Comparison of ENCODE assay signal across 35 mouse cellular contexts in genomic region chr8:85531471-85531870, GRCm38 (mm10). TPM values are rescaled to one million over a fixed set of nuclear protein-coding genes. Genes with fewer than 3 reads are reported as not detected.
DNase-seq lines count a peak whose midpoint lies in the region; ATAC-seq and TF ChIP-seq lines count a peak whose summit lies in the region.
"Had no signal": no experiment of that assay in that cellular context is flagged by ENCODE, and none has a peak within 500 bp of the region (broad histone marks: within the 10 kb centered on the region; RNA-seq: fewer than 3 reads in every experiment).

No protein-coding gene starts in this region.

- H3K9me3 ChIP-seq in heart, embryonic 10.5 days = no peaks in the 10 kb centered on the region
- peaks cover 2% of the 10 kb centered on the region; the same call in 1 of the 2 replicates for H3K9me3 ChIP-seq in G1E (replicated peaks)
- H3K9me3 ChIP-seq: embryonic facial prominence, embryonic 10.5 days; embryonic facial prominence, embryonic 15.5 days; forebrain, embryonic 12.5 days; liver, embryonic 15.5 days; midbrain, embryonic 10.5 days; midbrain, embryonic 15.5 days; neural tube, embryonic 12.5 days had no signal

- no peaks in the 10 kb centered on the region for H3K27me3 ChIP-seq in heart, embryonic 10.5 days (ENCODE audit: insufficient read depth, poor library complexity, severe bottlenecking)
- no peaks in the 10 kb centered on the region for H3K27me3 ChIP-seq in G1E (ENCODE audit: insufficient read depth, low read length)
- H3K27me3 ChIP-seq: embryonic facial prominence, embryonic 15.5 days; forebrain, embryonic 12.5 days; liver, embryonic 15.5 days; midbrain, embryonic 15.5 days; neural tube, embryonic 12.5 days; Patski had no signal

- peak; percentile 43 for DNase-seq in heart, embryonic 10.5 days (ENCODE audit: low spot score)
- DNase-seq in heart, postnatal 25 days (ENCODE audit: low spot score) = no peak
- DNase-seq in G1E (ENCODE audit: low spot score) = no peak
- no peak for DNase-seq in adrenal gland, postnatal 25 days
- no peak for DNase-seq in lung, adult 18-20 months
- no peak for DNase-seq in right cerebral cortex, postnatal 25 days
- DNase-seq: adrenal gland, postnatal 14 days; cerebellum, adult 18-20 months; cerebellum, postnatal 10 days; gastrocnemius, postnatal 14 days; heart, adult 11 months; heart, postnatal 4 days; kidney, adult 9 months; kidney, postnatal 14 days; layer of hippocampus, adult 9-11 months; liver; retina, postnatal 1 day; right cerebral cortex, postnatal 14 days; spleen, adult 18-20 months; thymus, adult 2 months; thymus, postnatal 36 days had no signal

- intact Hi-C loops in heart, postnatal 25 days (cut with DNase I) = no loop called here

- 89% methylated on average over 3 of the region's 3 CpGs for WGBS in heart, embryonic 10.5 days

- ATAC-seq in G1E (ENCODE audit: extremely low read depth, insufficient number of reproducible peaks, low FRiP score, poor library complexity, severe bottlenecking) = peak; percentile 36; the same call in 1 of the 2 replicates
- ATAC-seq in granulocyte monocyte progenitor cell, adult 5-6 weeks (replicated peaks; ENCODE audit: poor library complexity, severe bottlenecking) = peak; percentile 95
- ATAC-seq in neutrophil, adult 5-6 weeks (ENCODE audit: extremely low read depth, insufficient number of reproducible peaks, low FRiP score, poor library complexity, severe bottlenecking) = peak; percentile 81
- ATAC-seq: CD4-positive, CD25-positive, alpha-beta regulatory T cell, adult 4 months; intestine, postnatal 0 days; midbrain, embryonic 15.5 days; Patski had no signal

- TF ChIP-seq CTCF in G1E (IDR thresholded peaks at IDR 0.05; ENCODE audit: low read depth, low read length) = no peak

- no peak overlapping the region for H3K27ac ChIP-seq in heart, embryonic 10.5 days
- H3K27ac ChIP-seq: embryonic facial prominence, embryonic 10.5 days; embryonic facial prominence, embryonic 15.5 days; forebrain, embryonic 12.5 days; hindbrain, embryonic 14.5 days; liver, embryonic 15.5 days; macrophage; midbrain, embryonic 10.5 days; midbrain, embryonic 15.5 days; neural tube, embryonic 12.5 days had no signal

- H3K36me3 ChIP-seq in heart, embryonic 10.5 days = peaks cover 39% of the 10 kb centered on the region
- H3K36me3 ChIP-seq in G1E (replicated peaks) = peaks cover 36% of the 10 kb centered on the region

- no peaks in the 10 kb centered on the region for H3K4me1 ChIP-seq in heart, embryonic 10.5 days
- peaks cover 18% of the 10 kb centered on the region for H3K4me1 ChIP-seq in G1E (ENCODE audit: insufficient read depth, low read depth, low read length)
- H3K4me1 ChIP-seq: embryonic facial prominence, embryonic 10.5 days; embryonic facial prominence, embryonic 15.5 days; forebrain, embryonic 12.5 days; midbrain, embryonic 10.5 days; midbrain, embryonic 15.5 days; neural tube, embryonic 12.5 days had no signal

- no peak overlapping the region for H3K4me3 ChIP-seq in heart, embryonic 10.5 days
- no peak overlapping the region for H3K4me3 ChIP-seq in G1E (ENCODE audit: low read depth, low read length)
- H3K4me3 ChIP-seq: embryonic facial prominence, embryonic 10.5 days; embryonic facial prominence, embryonic 15.5 days; forebrain, embryonic 12.5 days; liver, embryonic 15.5 days; midbrain, embryonic 10.5 days; midbrain, embryonic 15.5 days; neural tube, embryonic 12.5 days had no signal

RNA-seq across cellular contexts. Expression of gene Dnaja2, which starts 23.7 kb away (rescaled TPM):
- 168 and 177 TPM in 2 replicates for polyA plus RNA-seq in heart, embryonic 10.5 days (2016; fragmentation: Nextera tagmentation; extraction: Ambion mirVana)
- 100 to 1,000 TPM; 220 to 258 TPM for total RNA-seq in heart, postnatal 25 days (2021)
- total RNA-seq in G1E (2014; fragmentation: Nextera tagmentation) = 81.1 and 106 TPM in 2 replicates
- total RNA-seq in G1E (2017) = 98.8 and 105 TPM in 2 replicates
- 127 and 137 TPM in 2 replicates for polyA plus RNA-seq in G1E (2012)
- 86.8 and 101 TPM in 2 replicates for total RNA-seq in granulocyte monocyte progenitor cell, adult 5-6 weeks (2014; fragmentation: Nextera tagmentation)
- 128 and 137 TPM in 2 replicates for total RNA-seq in granulocyte monocyte progenitor cell, adult 5-6 weeks (2017)
- total RNA-seq in neutrophil, adult 5-6 weeks (2017) = 104 and 118 TPM in 2 replicates
- 140 and 166 TPM in 2 replicates for total RNA-seq in adrenal gland, postnatal 25 days (2021)

RNA-seq across cellular contexts. Expression of gene Gpt2, which starts 39.1 kb away (rescaled TPM):
- 13.9 and 25.2 TPM in 2 replicates for polyA plus RNA-seq in heart, embryonic 10.5 days (2016; fragmentation: Nextera tagmentation; extraction: Ambion mirVana)
- 10 to 100 TPM; 32.9 to 36.1 TPM for total RNA-seq in heart, postnatal 25 days (2021)
- total RNA-seq in G1E (2014; fragmentation: Nextera tagmentation) (not detected in 2 replicates), G1E (2017) (0.12 and 0.49 TPM in 2 replicates)
- not detected in 2 replicates for polyA plus RNA-seq in G1E (2012)
- 3.1 and 5.7 TPM in 2 replicates for total RNA-seq in granulocyte monocyte progenitor cell, adult 5-6 weeks (2014; fragmentation: Nextera tagmentation)
- 4.3 and 4.6 TPM in 2 replicates for total RNA-seq in granulocyte monocyte progenitor cell, adult 5-6 weeks (2017)
- 1.2 and 5.6 TPM in 2 replicates for total RNA-seq in neutrophil, adult 5-6 weeks (2017)
- total RNA-seq in adrenal gland, postnatal 25 days (2021) = 233 and 253 TPM in 2 replicates

Comparison
In these comparisons a context has a peak if more than half of its experiments do, and no peak if none do; other contexts are left out.
1. ATAC-seq: peak in every context shown above with its lines; median percentile 95 in granulocyte monocyte progenitor cell, adult 5-6 weeks; 81 in neutrophil, adult 5-6 weeks; 36 in G1E.